Mouse (Mus musculus): Measurements from ENCODE around the gene Zscan4-ps2. TPM values are rescaled to one million over a fixed set of nuclear protein-coding genes. Genes with fewer than 3 reads are reported as not detected.
"Not testable (repeated sequence)": the region's sequence is repeated elsewhere in the genome, so short reads cannot be mapped to it uniquely, and the experiment has no call there.

The Zscan4-ps2 gene
- not detected for total RNA-seq (2021)
- long read RNA-seq, experiment 1, result 0 reads
- long read RNA-seq, experiment 2, result 0 reads

DNA sequence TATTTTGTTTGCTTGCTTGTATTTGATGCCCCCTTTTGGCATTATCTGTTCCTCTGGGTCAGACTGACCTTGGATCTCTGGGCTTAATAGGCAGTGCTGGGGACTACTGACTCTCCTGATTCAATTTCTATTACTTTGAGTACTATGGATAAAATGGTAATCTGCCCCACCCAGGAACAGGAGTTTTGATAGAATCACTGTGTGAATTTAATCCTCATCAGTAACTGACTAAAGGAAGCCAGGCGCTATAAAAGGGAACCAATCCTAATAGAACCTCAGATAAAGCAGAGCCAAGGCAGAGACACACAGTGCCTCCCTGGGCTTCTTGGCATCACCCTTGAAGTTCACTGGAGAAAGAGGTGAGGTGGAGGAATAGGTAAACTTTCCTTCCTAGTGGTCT is at the start of gene Zscan4-ps2:
Zscan4-ps2 (plus strand) TSS at position 301 of the 400 bp plus-strand sequence.
- not testable (repeated sequence) for DNase-seq (ENCODE audit: low spot score)

Other genes with a start within 250 kb of the Zscan4-ps2 start
- gene Zscan4e, start 203.6 kb upstream of the Zscan4-ps2 start, total RNA-seq (2021), result not detected
- not detected for gene Zscan4f, start 116.4 kb upstream of the Zscan4-ps2 start, total RNA-seq (2021)
- gene Zscan4-ps3, start 95.0 kb downstream of the Zscan4-ps2 start, total RNA-seq (2021), result not detected
- gene Vmn1r72, start 165.8 kb downstream of the Zscan4-ps2 start, total RNA-seq (2021), result not detected
- gene Vmn1r73, start 216.0 kb downstream of the Zscan4-ps2 start, total RNA-seq (2021), result not detected

Data from gastrocnemius, adult 18-20 months (tissue).